Mouse (Mus musculus) lung, adult 2 months (tissue): ENCODE results near the gene Gon4l. TPM values are rescaled to one million over a fixed set of nuclear protein-coding genes. Genes with fewer than 3 reads are reported as not detected.
"Not testable (repeated sequence)": the region's sequence is repeated elsewhere in the genome, so short reads cannot be mapped to it uniquely, and the experiment has no call there.

ENCODE experiments used
- DNase-seq: peaks from one replicate; pipeline ENCODE4 v3.0.0; 2022
- H3K4me1 ChIP-seq: fragments of 200-500 bp; 2 replicates; pipeline ENCODE4 v1.6.1; 2011; ENCODE audit warnings: low read length; ENCODE audit not compliant: control insufficient read depth, insufficient read depth
- H3K4me3 ChIP-seq: fragments of 200-500 bp; replicated peaks from 2 replicates; pipeline ENCODE3; 2011; ENCODE audit warnings: low read depth, mild to moderate bottlenecking, control low read depth, low read length; ENCODE audit errors: extremely low read depth
- CTCF ChIP-seq: fragments of 200-500 bp; IDR thresholded peaks from 2 replicates; pipeline ENCODE4 v1.5.1; 2011; ENCODE audit warnings: mild to moderate bottlenecking, low read length, control low read depth; ENCODE audit not compliant: insufficient read depth
- POLR2A ChIP-seq: fragments of 200-500 bp; IDR thresholded peaks from 2 replicates; pipeline ENCODE4 v1.6.1; 2011; ENCODE audit warnings: low read depth, mild to moderate bottlenecking, control low read depth, low read length, borderline replicate concordance; ENCODE audit errors: extremely low read depth
- WGBS: fragments of 180-500 bp; shearing (Covaris S2); methylation state at CpG from one replicate; pipeline ENCODE4 v1.1.7; 2018; 5-methylcytosine and 5-hydroxymethylcytosine counted together
- polyA plus RNA-seq: library from polyadenylated mRNA; depleted of rRNA; stranded (reverse); fragments of >200 nt; gene quantifications from 2 replicates; pipeline ENCODE4 v1.2.3, GENCODE M21; 2012; rRNA removed

The Gon4l gene
- polyA plus RNA-seq, result 12.4 and 16.6 TPM in 2 replicates

- WGBS, result 3% methylated on average over 30 of the region's 39 CpGs
- not testable (repeated sequence) for H3K4me1 ChIP-seq
- peak; percentile 50 for DNase-seq
- H3K4me3 ChIP-seq, result peak within 1 kb of the TSS; percentile 85
Measured at GRCm38 (mm10) chr3:88834951-88835491, at the start of gene Gon4l. Gon4l (plus strand) TSS chr3:88835231.

GRCm38 (mm10) chr3:88786323-88786722, 48.7 kb upstream of the Gon4l start:
- WGBS, result 86% methylated on average over 1 of the region's 4 CpGs
- not testable (repeated sequence) for H3K4me3 ChIP-seq, H3K4me1 ChIP-seq, DNase-seq

- WGBS, result no CpG with 5 or more reads among the region's 8 CpGs
- not testable (repeated sequence) for DNase-seq, H3K4me3 ChIP-seq, H3K4me1 ChIP-seq
Measured at GRCm38 (mm10) chr3:88786805-88787204, 48.2 kb upstream of the Gon4l start.

- WGBS, result 90% methylated on average over 3 of the region's 4 CpGs
- not testable (repeated sequence) for H3K4me3 ChIP-seq, H3K4me1 ChIP-seq, DNase-seq
Measured at GRCm38 (mm10) chr3:88788033-88788432, 47.0 kb upstream of the Gon4l start.

GRCm38 (mm10) chr3:88797507-88797906, 37.5 kb upstream of the Gon4l start:
- not testable (repeated sequence) for H3K4me3 ChIP-seq, DNase-seq, H3K4me1 ChIP-seq
- 89% methylated on average over 6 of the region's 6 CpGs for WGBS
- 0 out of 2 replicates have a peak, but pooled peaks have one; percentile 2 for TF ChIP-seq CTCF

GRCm38 (mm10) chr3:88803910-88804540, 31.0 kb upstream of the Gon4l start:
- DNase-seq, result no peak
- H3K4me3 ChIP-seq, result no peak overlapping the region
- H3K4me1 ChIP-seq, result no peaks in the 10 kb centered on the region
- no peak for TF ChIP-seq POLR2A
- TF ChIP-seq CTCF, result no peak
- WGBS, result 86% methylated on average over 5 of the region's 5 CpGs

GRCm38 (mm10) chr3:88825710-88826109, 9.3 kb upstream of the Gon4l start:
- DNase-seq, result no peak
- Histone ChIP-seq H3K4me3 (no peak overlapping the region), H3K4me1 (no peaks in the 10 kb centered on the region)
- 97% methylated on average over 1 of the region's 1 CpGs for WGBS
- TF ChIP-seq POLR2A (no peak), CTCF (no peak)

GRCm38 (mm10) chr3:88827231-88827630, 7.8 kb upstream of the Gon4l start:
- TF ChIP-seq POLR2A (no peak), CTCF (no peak)
- DNase-seq, result no peak
- Histone ChIP-seq H3K4me1 (no peaks in the 10 kb centered on the region), H3K4me3 (no peak overlapping the region)
- WGBS, result 91% methylated on average over 9 of the region's 9 CpGs

- H3K4me1 ChIP-seq, H3K4me3 ChIP-seq: not testable (repeated sequence)
- 5% methylated on average over 22 of the region's 28 CpGs for WGBS
- peak; percentile 30 for DNase-seq
Measured at GRCm38 (mm10) chr3:88831177-88832121, 3.6 kb upstream of the Gon4l start.

GRCm38 (mm10) chr3:88832388-88832787, 2.6 kb upstream of the Gon4l start:
- not testable (repeated sequence) for H3K4me3 ChIP-seq

More at GRCm38 (mm10) chr3:88832388-88832787, 2.6 kb upstream of the Gon4l start:
- peak; percentile 26 for DNase-seq
- not testable (repeated sequence) for H3K4me1 ChIP-seq
- WGBS, result 7% methylated on average over 14 of the region's 14 CpGs
